Mouse (Mus musculus) G1E (cell line): Measurements from ENCODE around the gene Klf13.

Experiments used
- CTCF ChIP-seq: IDR thresholded peaks from 2 replicates; pipeline ENCODE4 v1.5.1; 2012; ENCODE audit warnings: low read depth, low read length, inconsistent platforms, mixed read lengths
- GATA1 ChIP-seq: IDR thresholded peaks from 2 replicates; pipeline ENCODE4 v1.6.1; 2012; ENCODE audit warnings: borderline replicate concordance, low read length, inconsistent platforms, mixed read lengths
- GATA2 ChIP-seq: IDR thresholded peaks from 2 replicates; pipeline ENCODE4 v1.6.1; 2012; ENCODE audit warnings: low read depth, low read length, inconsistent platforms, borderline replicate concordance
- POLR2AphosphoS5 ChIP-seq: IDR thresholded peaks from 2 replicates; pipeline ENCODE4 v1.6.1; 2012; ENCODE audit warnings: low read depth, low read length, inconsistent platforms; ENCODE audit not compliant: insufficient replicate concordance
- TAL1 ChIP-seq: conservative IDR thresholded peaks from 2 replicates; pipeline ENCODE4 v1.6.1; 2012; ENCODE audit warnings: low read depth, low read length, inconsistent platforms, mixed read lengths

DNA sequence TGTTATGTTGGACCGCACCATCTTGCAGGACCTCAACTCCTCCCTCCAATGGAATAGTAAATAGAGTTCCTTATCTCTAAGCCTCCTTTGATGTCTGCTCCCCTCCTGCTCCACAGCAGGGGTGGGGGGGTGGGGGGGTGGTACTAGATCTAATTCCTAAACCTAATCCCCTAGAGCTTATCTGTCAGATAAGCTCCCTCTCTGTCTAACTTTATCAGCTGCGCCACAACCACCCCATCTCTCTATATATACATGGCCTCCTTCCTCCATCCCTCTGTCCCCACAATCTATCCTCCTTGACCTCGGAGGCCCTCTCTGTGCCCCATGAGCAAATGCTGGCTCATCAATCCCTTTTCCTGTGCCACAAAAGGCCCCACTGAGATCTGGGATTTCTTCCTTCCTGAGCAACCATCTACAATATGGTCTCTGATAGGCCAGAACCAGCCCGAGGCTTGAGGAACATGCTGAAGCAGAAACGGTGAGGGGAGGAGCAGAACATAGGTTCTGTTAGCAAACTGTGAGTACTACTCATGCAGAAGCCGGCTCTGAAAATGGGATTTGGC, 70.3 kb downstream of the Klf13 start:
- TF ChIP-seq GATA1 (no peak), CTCF (no peak), TAL1 (no peak; the same call in 1 of the 2 replicates), GATA2 (no peak), POLR2AphosphoS5 (no peak)
